Mouse (Mus musculus): ENCODE measurements around the gene Agap3.
A peak's percentile ranks its signal among the peaks of the same experiment; 100 is the strongest.

Agap3 gene

DNA sequence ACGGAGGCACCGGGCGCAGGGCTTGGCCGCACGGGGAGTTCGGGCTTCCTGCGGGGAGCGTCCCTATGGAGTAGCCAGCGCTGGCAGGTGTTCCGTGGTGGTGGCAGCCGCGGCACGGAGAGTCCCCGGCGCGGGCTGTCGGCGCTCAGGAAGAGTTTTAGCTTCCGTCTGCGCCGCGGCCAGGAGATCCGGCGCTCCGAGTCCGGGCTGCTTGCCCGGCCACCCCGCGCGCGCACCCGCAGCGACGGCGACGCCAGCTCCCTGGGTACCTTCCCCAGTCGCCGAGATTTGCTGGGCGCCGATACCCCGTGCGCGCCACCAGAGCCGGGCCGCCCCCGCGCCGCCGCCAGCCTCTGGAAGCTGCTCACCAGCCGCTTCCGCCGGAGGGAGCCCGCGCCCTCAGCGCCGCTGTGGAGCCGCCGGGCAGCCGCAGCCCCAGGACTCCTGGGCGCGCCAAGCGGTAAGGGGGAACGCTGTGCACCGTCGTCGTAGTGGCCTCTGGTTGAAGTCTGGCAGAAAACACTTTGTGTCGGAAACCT, 22.8 kb downstream of the Agap3 start:
- DNase-seq (ENCODE audit: low read depth, low spot score), result no peak

- DNase-seq (ENCODE audit: low read depth, low spot score), result no peak
Measured at GRCm38 (mm10) chr5:24475476-24476241, 23.7 kb downstream of the Agap3 start.

GRCm38 (mm10) chr5:24477909-24478308, 25.9 kb downstream of the Agap3 start:
- no peak for DNase-seq (ENCODE audit: low read depth, low spot score)

- DNase-seq (ENCODE audit: low read depth, low spot score), result peak; percentile 89
Measured at GRCm38 (mm10) chr5:24481647-24482046, 29.7 kb downstream of the Agap3 start.

DNA sequence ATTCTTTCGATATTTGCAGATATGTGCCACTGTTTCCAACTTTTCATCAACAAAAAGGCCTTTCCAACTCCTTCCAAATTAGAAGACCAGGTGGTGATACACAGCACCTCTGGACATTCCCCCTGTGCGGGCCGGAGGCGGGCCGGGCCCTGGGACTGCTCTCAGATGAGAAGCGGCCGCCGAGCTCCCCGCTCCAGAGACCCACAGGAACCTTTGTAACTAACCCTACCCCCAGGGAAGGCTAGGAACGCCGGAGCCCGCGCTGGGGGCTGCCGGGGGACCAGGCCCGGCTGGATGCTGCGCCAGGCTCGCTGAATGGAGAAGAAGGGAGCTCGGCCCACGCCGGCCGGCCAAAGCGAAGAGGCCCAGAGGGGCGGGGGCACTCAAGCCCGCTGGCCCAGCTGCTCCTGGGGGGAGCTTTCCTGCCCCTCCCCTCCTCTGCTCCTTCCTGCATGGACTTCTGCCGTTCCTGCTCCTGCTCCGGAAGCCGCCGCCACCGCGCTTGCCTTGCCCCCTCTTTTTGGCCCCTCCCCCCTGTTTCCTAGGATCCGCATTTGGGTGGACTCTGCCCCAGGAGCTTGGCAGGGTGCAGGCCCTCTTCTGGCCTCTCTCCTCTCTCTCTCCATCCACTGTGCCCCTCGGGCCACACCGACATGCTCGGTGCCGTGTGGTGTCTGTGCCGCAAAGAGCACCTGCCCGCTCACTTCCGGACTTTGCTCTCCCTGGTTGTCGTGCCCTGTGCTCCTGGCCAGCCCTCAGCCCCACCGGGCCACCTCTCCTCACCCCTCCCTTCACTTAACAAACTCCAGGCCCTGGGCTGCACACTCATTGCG, 30.5 kb downstream of the Agap3 start:
- DNase-seq (ENCODE audit: low read depth, low spot score), result no peak

- peak; percentile 80 for DNase-seq (ENCODE audit: low read depth, low spot score)
Measured at GRCm38 (mm10) chr5:24483326-24483725, 31.3 kb downstream of the Agap3 start.

DNA sequence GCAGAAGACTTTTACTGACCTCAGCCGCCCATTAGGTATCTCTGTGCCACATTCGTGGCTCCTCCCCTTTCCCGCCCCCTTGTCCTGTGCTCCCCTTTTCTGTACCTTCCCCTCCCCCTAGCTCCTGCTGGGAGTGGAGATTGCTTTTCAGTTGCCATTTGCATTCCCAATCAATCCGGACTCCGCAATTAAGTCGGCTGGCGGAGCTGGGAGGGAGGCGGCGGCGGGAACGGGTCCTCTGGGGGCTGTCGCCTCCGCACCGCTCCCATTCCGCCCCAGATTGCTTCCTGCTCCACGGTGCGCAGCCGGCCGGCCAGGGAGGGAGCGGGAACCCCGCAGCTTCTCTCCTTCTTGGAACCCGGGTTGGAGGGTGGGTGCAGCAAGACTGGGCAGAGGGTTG, 33.0 kb downstream of the Agap3 start:
- no peak for DNase-seq (ENCODE audit: low read depth, low spot score)

GRCm38 (mm10) chr5:24486097-24486496, 34.1 kb downstream of the Agap3 start:
- DNase-seq (ENCODE audit: low read depth, low spot score), result peak; percentile 95

DNA sequence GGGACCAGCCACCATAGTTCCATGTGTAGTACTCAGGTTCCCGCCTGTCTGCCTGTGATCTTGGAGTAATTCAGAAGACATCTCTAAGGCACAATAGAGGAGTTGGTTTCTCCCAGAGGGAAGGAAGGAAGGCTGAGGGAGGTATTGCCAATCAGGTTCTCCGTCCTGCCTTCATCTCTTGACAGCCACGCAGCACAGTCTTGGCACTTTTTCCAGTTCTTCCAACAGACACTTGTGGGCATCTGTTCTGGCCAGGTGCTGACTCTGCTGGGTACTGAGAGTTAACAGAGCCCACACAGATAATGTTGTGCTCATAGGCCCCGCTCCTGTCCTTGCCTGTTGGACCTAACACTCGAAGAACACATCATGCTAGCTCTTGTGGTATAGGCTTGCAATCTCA, 34.8 kb downstream of the Agap3 start:
- DNase-seq (ENCODE audit: low read depth, low spot score), result no peak

- no peak for DNase-seq (ENCODE audit: low read depth, low spot score)
Measured at GRCm38 (mm10) chr5:24490413-24490920, 38.5 kb downstream of the Agap3 start.

DNA sequence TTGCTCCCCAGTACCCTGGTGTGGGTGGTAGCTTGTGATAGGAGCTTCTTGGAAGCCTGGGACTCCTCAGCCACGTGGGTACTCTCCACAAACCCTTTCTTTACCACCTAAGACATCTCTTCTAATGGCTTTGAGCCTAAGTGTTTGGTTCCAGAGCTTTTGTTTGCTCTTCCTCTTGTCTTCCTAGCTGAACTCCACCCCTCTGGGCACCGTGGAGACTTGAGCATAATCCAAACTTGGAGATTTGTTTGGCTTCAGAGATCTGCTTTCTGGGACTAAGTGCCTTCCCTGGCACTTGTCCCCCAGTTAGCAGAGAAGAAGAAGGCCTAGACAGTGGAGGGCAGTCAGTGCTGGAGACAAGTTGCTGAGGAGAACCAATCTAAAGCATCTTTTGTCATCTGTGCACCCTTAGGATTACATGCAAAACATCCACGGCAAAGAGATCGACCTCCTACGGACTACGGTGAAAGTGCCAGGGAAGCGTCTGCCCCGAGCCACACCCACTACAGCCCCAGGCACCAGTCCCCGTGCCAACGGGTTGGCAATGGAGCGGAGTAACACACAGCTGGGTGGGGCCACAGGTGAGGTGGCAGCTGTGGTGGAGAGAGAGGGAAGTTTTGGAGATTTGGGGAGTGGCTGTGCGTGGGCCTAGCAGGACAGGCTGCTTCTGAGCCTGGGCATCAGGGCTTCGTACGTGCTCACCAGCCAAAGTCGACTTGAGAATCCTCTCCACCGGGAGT, 40.7 kb downstream of the Agap3 start:
- no peak for DNase-seq (ENCODE audit: low read depth, low spot score)

DNA sequence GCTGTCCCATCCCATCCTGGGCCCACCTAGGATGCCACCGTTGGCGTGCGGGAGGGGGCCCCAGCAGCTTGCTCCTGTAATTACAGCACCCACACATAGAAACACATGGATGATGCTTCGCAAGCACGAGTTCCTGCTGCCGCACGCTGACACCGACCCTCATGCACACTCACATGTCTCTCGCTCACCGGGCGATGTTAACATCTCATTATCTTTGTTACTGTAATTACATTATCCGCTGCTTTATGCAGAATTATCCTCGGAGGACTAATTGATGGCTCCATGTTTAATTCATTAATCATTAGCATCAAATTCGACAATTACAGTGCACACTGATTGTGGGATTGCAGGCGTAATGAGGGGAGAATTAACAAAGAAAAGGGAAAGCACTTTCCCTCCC, 43.0 kb downstream of the Agap3 start:
- DNase-seq (ENCODE audit: low read depth, low spot score), result no peak

DNA sequence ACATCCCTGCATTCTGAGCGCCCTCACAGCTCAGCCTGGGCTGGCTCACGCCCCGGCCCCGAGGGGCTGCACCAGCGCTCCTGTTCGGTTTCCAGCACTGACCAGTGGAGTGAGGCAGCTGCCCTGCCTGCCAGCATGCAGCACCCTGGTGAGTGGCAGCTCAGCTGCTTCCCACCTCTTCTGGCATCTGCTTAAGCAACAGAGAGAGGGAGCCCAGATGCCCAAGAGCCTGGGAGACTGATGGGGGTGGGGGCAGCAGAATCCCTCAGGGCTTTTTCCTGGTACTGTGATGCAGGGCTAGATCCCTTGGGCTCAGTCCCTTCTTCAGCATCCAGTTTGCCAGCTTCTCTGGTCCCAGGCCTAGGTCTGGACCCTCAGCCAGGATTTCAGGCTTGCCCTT, 44.8 kb downstream of the Agap3 start:
- no peak for DNase-seq (ENCODE audit: low read depth, low spot score)

GRCm38 (mm10) chr5:24497526-24497925, 45.5 kb downstream of the Agap3 start:
- no peak for DNase-seq (ENCODE audit: low read depth, low spot score)

DNA sequence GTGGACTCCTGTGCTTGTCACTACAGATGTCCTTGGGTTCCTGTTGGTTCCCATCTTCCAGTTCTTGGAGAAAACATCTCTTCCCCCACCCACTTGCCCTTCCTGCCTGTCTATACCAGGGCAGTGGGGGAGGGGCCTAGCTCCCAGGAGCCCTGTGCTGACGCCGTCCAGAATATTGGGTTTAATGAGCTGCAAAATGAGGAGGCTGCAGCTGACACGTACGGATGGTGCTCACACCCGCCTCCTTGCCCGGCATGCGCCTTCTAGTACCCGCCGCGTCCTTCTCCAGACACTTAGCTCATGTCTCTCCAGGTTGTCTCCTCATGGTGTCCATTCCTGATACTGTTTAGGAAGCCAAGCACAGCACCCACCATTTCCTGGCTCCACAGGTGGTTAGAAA, 47.1 kb downstream of the Agap3 start:
- DNase-seq (ENCODE audit: low read depth, low spot score), result no peak

- DNase-seq (ENCODE audit: low read depth, low spot score), result no peak
Measured at GRCm38 (mm10) chr5:24500851-24501250, 48.9 kb downstream of the Agap3 start.

DNA sequence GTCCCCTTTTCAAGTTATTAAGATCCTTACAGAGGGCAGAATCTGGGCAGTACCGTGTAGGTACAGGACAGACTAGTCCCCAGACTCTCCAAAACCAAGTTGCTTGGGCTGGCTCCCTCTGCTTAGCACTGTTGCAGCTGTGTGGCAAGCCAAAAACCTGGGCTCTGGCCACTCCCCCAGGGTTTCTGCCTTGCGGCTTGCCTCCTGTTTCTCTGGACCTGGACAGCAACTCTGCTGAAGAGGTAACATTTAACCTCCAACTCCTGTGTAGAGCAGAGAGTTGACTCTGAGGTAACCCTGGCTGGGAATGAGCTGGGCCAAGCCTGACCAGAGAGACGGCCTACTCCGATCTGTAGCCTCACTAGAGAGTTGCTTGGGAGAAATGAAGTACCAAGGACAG, 50.8 kb downstream of the Agap3 start:
- DNase-seq (ENCODE audit: low read depth, low spot score), result no peak

DNA sequence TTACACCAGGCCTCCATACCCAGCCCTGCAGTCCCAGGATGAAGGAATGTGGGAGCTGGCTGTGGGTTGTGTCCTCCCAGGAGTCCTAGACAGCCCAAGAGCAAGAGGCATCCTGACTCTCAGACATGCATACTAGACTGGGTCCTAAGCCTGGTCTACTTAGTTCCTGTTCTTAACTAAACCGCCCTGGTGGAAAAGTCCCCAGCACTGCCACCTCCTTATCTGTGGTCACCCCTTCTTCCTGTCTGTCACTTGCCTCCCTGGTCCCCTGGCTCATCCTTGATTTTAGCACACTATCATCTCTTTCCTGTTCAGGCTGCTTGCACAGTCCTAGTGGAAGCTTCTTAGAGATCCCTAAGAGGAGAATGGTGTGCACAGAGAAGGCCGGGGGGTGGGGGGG, 53.5 kb downstream of the Agap3 start:
- no peak for DNase-seq (ENCODE audit: low read depth, low spot score)

GRCm38 (mm10) chr5:24508406-24508805, 56.4 kb downstream of the Agap3 start:
- no peak for DNase-seq (ENCODE audit: low read depth, low spot score)

- DNase-seq (ENCODE audit: low read depth, low spot score), result peak; percentile 45
Measured at GRCm38 (mm10) chr5:24510635-24511034, 58.7 kb downstream of the Agap3 start.

DNA sequence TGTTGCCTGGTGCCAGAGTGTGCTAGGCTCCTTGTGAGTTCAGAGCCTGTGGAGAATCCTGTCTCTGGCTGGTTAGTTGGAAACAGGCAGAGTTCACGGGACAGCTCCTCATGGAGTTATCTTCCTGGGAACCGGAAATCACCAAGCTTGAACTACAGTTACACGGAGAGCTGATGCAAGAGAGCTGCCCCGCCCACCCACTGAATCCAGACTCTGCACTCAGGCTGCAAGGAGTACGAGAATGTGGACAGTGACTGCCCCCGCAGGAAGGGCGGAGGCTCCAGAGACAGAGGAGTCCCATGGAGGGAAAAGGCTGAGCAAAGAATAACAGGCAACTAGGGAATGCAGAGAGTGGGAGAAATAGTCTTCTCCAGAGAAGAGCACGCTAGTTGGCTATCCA, 60.3 kb downstream of the Agap3 start:
- DNase-seq (ENCODE audit: low read depth, low spot score), result peak; percentile 52

DNA sequence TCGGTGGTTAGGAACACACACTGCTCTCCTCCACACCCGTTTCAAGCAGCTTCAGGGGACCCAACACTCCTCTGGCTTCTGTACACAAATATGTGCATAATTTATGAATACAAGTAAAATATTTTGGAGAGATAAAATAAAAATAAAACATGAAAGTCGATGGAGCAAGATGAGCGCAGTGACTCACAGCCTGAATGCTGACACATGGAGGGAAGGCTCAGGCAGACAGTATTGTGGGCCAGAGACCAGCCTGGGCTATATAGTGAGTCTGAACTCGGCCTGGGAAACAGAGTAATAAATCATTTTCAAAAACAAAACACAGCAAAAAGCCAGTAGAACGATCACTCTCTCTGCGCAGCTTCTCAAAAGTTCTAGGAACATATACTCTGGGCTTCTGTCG, 69.4 kb downstream of the Agap3 start:
- DNase-seq (ENCODE audit: low read depth, low spot score), result peak; percentile 52

Measured in 3T3-L1 (cell line).